13 mouse cellular contexts compared by ENCODE assay signal in genomic region chr1:25034161-25034560, GRCm38 (mm10).
DNase-seq lines count a peak whose midpoint lies in the region; ATAC-seq and TF ChIP-seq lines count a peak whose summit lies in the region.
"Had no signal": no experiment of that assay in that cellular context is flagged by ENCODE, and none has a peak within 500 bp of the region (broad histone marks: within the 10 kb centered on the region; RNA-seq: fewer than 3 reads in every experiment).

No protein-coding gene starts in this region.

- DNase-seq in cerebellum, adult 11 months = peak; percentile 8
- DNase-seq in cerebellum, adult 2 months = peak; percentile 16 to 41
- DNase-seq in testis, postnatal 14 days (ENCODE audit: low spot score) = no peak
- no peak for DNase-seq in embryonic facial prominence, embryonic 10.5 days (ENCODE audit: low spot score)
- DNase-seq: adrenal gland, postnatal 14 days; gastrocnemius, postnatal 25 days; kidney, postnatal 25 days had no signal

- no peaks in the 10 kb centered on the region for H3K36me3 ChIP-seq in forebrain, embryonic 16.5 days (ENCODE audit: control insufficient read depth, insufficient read depth)
- H3K36me3 ChIP-seq in midbrain, embryonic 16.5 days (ENCODE audit: control insufficient read depth, insufficient read depth, low read length) = no peaks in the 10 kb centered on the region
- no peaks in the 10 kb centered on the region for H3K36me3 ChIP-seq in embryonic facial prominence, embryonic 10.5 days (replicated peaks)
- no peaks in the 10 kb centered on the region for H3K36me3 ChIP-seq in heart, embryonic 11.5 days (ENCODE audit: control insufficient read depth, insufficient read depth, low read length)
- H3K36me3 ChIP-seq: intestine, embryonic 15.5 days; limb, embryonic 10.5 days had no signal

- peak overlapping the region; percentile 17; the same call in 1 of the 2 replicates for H3K4me2 ChIP-seq in forebrain, embryonic 16.5 days (ENCODE audit: low read length)
- peak overlapping the region; percentile 27 for H3K4me2 ChIP-seq in midbrain, embryonic 16.5 days (ENCODE audit: low read length)
- H3K4me2 ChIP-seq in heart, embryonic 11.5 days = no peak overlapping the region
- H3K4me2 ChIP-seq: intestine, embryonic 15.5 days had no signal

- ATAC-seq in forebrain, embryonic 16.5 days = 0 out of 2 replicates have a peak, but pooled peaks have one; percentile 43
- peak; percentile 63; the same call in 1 of the 2 replicates for ATAC-seq in midbrain, embryonic 16.5 days
- no peak for ATAC-seq in erythroblast, adult 5-6 weeks (replicated peaks; ENCODE audit: low FRiP score, poor library complexity, severe bottlenecking)
- ATAC-seq in heart, embryonic 11.5 days (replicated peaks; ENCODE audit: insufficient number of reproducible peaks, low FRiP score, low TSS enrichment) = no peak
- ATAC-seq: intestine, embryonic 15.5 days had no signal

- H3K9ac ChIP-seq in forebrain, embryonic 16.5 days (replicated peaks; ENCODE audit: low read depth, low read length) = no peak overlapping the region
- H3K9ac ChIP-seq in midbrain, embryonic 16.5 days (ENCODE audit: low read depth, low read length) = no peak overlapping the region
- no peak overlapping the region for H3K9ac ChIP-seq in heart, embryonic 11.5 days (ENCODE audit: low read depth, low read length)
- H3K9ac ChIP-seq: intestine, embryonic 15.5 days had no signal

- TF ChIP-seq POLR2A in cerebellum, adult 2 months (IDR thresholded peaks at IDR 0.05; ENCODE audit: borderline replicate concordance, insufficient read depth, low read length) = no peak

- peak overlapping the region; percentile 56 for H3K4me3 ChIP-seq in cerebellum, adult 2 months (replicated peaks; ENCODE audit: insufficient read depth, low read depth, low read length)
- H3K4me3 ChIP-seq in forebrain, embryonic 16.5 days (replicated peaks; ENCODE audit: low read length) = no peak overlapping the region
- H3K4me3 ChIP-seq in midbrain, embryonic 16.5 days (ENCODE audit: low read depth, low read length) = no peak overlapping the region
- no peak overlapping the region for H3K4me3 ChIP-seq in embryonic facial prominence, embryonic 10.5 days
- H3K4me3 ChIP-seq in heart, embryonic 11.5 days (ENCODE audit: low read depth, low read length) = no peak overlapping the region
- H3K4me3 ChIP-seq: intestine, embryonic 15.5 days; limb, embryonic 10.5 days had no signal

- no peaks in the 10 kb centered on the region for H3K27me3 ChIP-seq in cerebellum, adult 2 months (ENCODE audit: control insufficient read depth, insufficient read depth, low read length)
- no peaks in the 10 kb centered on the region for H3K27me3 ChIP-seq in forebrain, embryonic 16.5 days (replicated peaks; ENCODE audit: control insufficient read depth, insufficient read depth, low read length)
- no peaks in the 10 kb centered on the region for H3K27me3 ChIP-seq in midbrain, embryonic 16.5 days (ENCODE audit: control insufficient read depth, insufficient read depth, low read depth, low read length)
- H3K27me3 ChIP-seq in embryonic facial prominence, embryonic 10.5 days (replicated peaks; ENCODE audit: low read depth, poor library complexity, severe bottlenecking) = no peaks in the 10 kb centered on the region
- no peaks in the 10 kb centered on the region for H3K27me3 ChIP-seq in heart, embryonic 11.5 days (ENCODE audit: control insufficient read depth, insufficient read depth, low read length)
- H3K27me3 ChIP-seq: intestine, embryonic 15.5 days had no signal

- H3K27ac ChIP-seq in cerebellum, adult 2 months (ENCODE audit: insufficient read depth, low read length) = no peak overlapping the region
- H3K27ac ChIP-seq in forebrain, embryonic 16.5 days (ENCODE audit: low read length) = no peak overlapping the region
- peak overlapping the region; percentile 74 for H3K27ac ChIP-seq in midbrain, embryonic 16.5 days (ENCODE audit: low read length)
- no peak overlapping the region for H3K27ac ChIP-seq in embryonic facial prominence, embryonic 10.5 days (replicated peaks)
- no peak overlapping the region for H3K27ac ChIP-seq in heart, embryonic 11.5 days (ENCODE audit: low read depth, low read length)
- H3K27ac ChIP-seq: intestine, embryonic 15.5 days; limb, embryonic 10.5 days had no signal

- 7% methylated on average over 10 of the region's 10 CpGs for WGBS in cerebellum, adult 2 months
- WGBS in forebrain, embryonic 16.5 days = 44% methylated on average over 10 of the region's 10 CpGs
- 44% methylated on average over 10 of the region's 10 CpGs for WGBS in midbrain, embryonic 16.5 days
- 86% methylated on average over 10 of the region's 10 CpGs for WGBS in embryonic facial prominence, embryonic 10.5 days
- WGBS in heart, embryonic 11.5 days (ENCODE audit: insufficient replicate concordance) = 85% methylated on average over 10 of the region's 10 CpGs

- no peak for TF ChIP-seq CTCF in cerebellum, adult 2 months (IDR thresholded peaks at IDR 0.05; ENCODE audit: borderline replicate concordance, insufficient read depth, low read depth, low read length)

- no peaks in the 10 kb centered on the region for H3K9me3 ChIP-seq in forebrain, embryonic 16.5 days (ENCODE audit: control insufficient read depth, low read length)
- H3K9me3 ChIP-seq in midbrain, embryonic 16.5 days (replicated peaks; ENCODE audit: control insufficient read depth, low read length, poor library complexity, severe bottlenecking) = no peaks in the 10 kb centered on the region
- H3K9me3 ChIP-seq in embryonic facial prominence, embryonic 10.5 days = no peaks in the 10 kb centered on the region
- H3K9me3 ChIP-seq in heart, embryonic 11.5 days (replicated peaks; ENCODE audit: control insufficient read depth, low read length) = no peaks in the 10 kb centered on the region
- H3K9me3 ChIP-seq: intestine, embryonic 15.5 days; limb, embryonic 10.5 days had no signal

- H3K4me1 ChIP-seq in cerebellum, adult 2 months (ENCODE audit: control insufficient read depth, insufficient read depth, low read length) = no peaks in the 10 kb centered on the region; the same call in 1 of the 2 replicates
- H3K4me1 ChIP-seq in forebrain, embryonic 16.5 days (replicated peaks; ENCODE audit: control insufficient read depth, insufficient read depth, low read length) = peaks cover 7% of the 10 kb centered on the region; the same call in 1 of the 2 replicates
- H3K4me1 ChIP-seq in midbrain, embryonic 16.5 days (ENCODE audit: control insufficient read depth, insufficient read depth, low read length) = peaks cover 9% of the 10 kb centered on the region
- H3K4me1 ChIP-seq in embryonic facial prominence, embryonic 10.5 days = 0 out of 2 replicates have a peak, but pooled peaks cover 5% of the 10 kb centered on the region
- H3K4me1 ChIP-seq in heart, embryonic 11.5 days (ENCODE audit: control insufficient read depth, insufficient read depth, low read length) = no peaks in the 10 kb centered on the region
- H3K4me1 ChIP-seq: intestine, embryonic 15.5 days; limb, embryonic 10.5 days had no signal

Comparison
In these comparisons a context has a peak if more than half of its experiments do, and no peak if none do; other contexts are left out.
1. DNase-seq: peak in cerebellum, adult 11 months (single experiment) and cerebellum, adult 2 months (2 of 2); none in testis, postnatal 14 days (single experiment) and embryonic facial prominence, embryonic 10.5 days (single experiment).
2. ATAC-seq: peak in forebrain, embryonic 16.5 days (single experiment) and midbrain, embryonic 16.5 days (single experiment); none in erythroblast, adult 5-6 weeks (single experiment) and heart, embryonic 11.5 days (single experiment).